Mouse (Mus musculus): ENCODE results near the gene Gm26938.

Gene Gm26938

DNA sequence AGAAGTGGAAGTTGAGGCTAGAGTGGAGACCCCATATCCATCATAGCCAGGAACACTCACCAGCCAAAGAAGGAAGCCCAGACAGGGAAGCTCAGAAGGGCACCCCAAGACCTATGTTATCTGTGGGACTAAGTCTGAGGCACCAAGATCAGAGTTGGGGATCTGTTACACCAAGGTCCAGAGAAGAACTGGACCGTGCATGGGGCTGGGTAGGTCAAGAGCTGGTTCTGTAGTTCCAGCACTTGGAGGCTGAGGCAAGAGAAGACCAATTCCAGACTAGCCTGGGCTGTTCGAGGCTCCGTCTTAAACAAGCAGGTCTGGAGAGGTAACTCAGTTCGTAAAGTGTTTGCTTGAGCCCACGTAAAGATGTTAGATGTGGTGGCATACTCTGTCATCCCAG, 32.1 kb downstream of the Gm26938 start:
- DNase-seq (ENCODE audit: low spot score in 2 of 2) = no peak

DNA sequence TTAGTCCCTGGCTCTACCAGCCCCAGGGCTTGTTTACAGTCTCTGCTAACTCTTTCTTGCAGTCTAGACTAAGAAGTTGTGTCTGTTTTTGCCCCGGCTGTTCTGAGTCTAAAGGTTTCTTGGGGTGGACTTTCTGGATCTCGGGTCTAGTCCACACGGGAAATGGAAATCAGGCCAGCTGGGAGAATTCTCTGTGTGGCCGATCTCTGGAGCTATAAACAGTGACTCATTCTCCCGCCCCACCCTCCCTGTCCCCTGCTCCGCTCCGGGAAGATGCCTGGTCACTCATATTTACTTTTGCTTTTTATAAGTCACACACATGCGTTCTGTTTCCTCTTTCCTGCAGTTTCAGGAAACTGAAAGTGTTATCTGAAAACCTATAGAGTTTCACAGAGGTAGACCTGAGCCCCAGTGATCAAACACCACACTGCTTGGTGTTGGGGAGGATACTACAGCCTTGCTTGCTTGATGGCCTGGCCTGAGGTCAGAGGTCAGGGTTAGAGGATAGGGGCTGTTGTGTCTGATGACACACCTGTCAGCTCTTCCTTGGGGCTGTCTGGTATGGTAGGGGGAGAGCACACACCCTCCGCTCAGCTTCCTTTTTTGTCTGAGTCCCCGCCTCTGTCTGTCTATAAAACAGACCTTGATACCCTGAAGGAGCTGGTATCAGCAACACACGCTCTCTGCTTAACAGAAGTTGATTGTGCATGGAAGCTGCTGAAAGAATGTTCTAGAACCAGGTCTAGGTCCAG, 32.7 kb downstream of the Gm26938 start:
- DNase-seq (ENCODE audit: low spot score in 2 of 2) = peak in 1 of 2 experiments; percentile 54

- DNase-seq (ENCODE audit: low spot score in 2 of 2) = no peak
These were observed 33.3 kb downstream of the Gm26938 start for GRCm38 (mm10) chr5:139792966-139793337.

- no peak for DNase-seq (ENCODE audit: low spot score in 2 of 2)
These were observed 33.9 kb downstream of the Gm26938 start for GRCm38 (mm10) chr5:139792159-139792775.

DNA sequence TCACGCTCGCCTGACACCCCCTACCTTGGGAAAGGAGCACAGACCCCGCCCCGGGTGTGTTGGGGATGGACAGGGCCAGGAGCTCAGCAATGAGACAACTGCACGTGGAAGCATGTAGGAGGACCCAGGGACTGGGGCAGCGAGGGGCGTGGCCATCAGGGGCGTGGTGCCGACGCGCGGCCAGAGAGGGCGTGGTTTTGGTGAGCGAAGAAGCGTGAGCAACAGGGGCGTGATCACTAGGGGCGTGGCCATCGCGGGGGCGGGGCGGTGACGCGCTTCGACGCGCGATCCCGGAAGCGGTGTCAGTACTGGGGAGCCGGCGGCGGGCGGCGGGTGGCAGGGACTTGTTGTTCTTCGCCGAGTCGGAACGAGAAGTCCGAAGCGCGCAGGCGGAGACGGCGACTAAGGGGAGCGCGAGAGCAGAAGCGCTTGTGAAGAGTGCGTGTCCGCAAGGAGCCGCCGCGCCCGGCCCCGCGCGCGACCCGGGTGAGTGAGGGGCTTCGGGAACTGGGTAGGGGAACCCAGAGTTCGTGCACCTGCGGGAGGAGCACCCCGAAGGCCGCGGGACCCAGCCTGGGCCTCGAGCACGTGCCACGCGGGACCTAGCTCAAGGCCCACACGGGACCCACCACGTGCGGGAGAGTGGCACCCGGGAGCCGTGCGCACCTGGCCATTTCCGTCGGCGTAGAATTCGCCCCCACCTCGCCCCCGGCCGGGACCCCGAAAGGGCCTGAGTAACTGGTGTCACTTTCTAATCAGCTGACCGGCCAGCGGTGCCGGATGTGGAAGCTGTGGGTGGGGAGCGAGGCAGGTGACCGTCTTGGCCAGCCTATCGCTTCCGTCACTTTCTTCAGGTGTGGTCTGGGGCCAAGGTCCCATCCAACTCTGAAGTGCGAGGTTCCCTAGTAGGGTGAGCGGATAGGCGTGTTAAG, 34.7 kb downstream of the Gm26938 start, which contains the start of gene Mafk:
TSS of gene Mafk (plus strand) at position 287 of the 932 bp plus-strand sequence.
- peak; percentile 97 to 98 for DNase-seq (ENCODE audit: low spot score in 2 of 2)

- no peak for DNase-seq (ENCODE audit: low spot score in 2 of 2)
These were observed 36.7 kb downstream of the Gm26938 start for GRCm38 (mm10) chr5:139789466-139789865.

- no peak for DNase-seq (ENCODE audit: low spot score in 2 of 2)
These were observed 44.8 kb downstream of the Gm26938 start for GRCm38 (mm10) chr5:139781406-139781805.

GRCm38 (mm10) chr5:139776966-139777365, 49.2 kb downstream of the Gm26938 start:
- DNase-seq (ENCODE audit: low spot score in 2 of 2) = no peak

GRCm38 (mm10) chr5:139775216-139775926, 50.8 kb downstream of the Gm26938 start, which contains the start of gene Ints1:
Gene Ints1, minus strand, starts transcription at chr5:139775674.
- peak; percentile 89 to 91 for DNase-seq (ENCODE audit: low spot score in 2 of 2)

DNA sequence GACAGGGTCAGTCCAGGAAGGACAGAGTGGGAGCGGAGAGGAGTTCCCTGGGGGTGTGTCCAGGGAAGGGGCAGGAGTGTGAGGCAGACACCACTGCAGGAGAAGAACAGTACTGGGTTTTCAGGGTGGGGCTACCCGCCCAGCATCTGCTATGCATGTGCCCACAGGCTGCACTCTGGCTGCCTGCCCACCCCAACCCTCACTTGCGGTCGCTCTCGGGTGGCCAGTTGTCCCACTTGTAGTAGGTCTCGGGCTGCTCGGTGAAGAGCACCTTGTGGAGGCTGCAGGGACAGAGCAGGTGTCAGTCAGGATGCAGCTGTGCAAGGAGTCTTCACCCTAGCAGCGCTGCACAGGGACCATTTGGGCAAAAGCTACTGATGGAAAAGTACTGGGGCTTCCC, 58.0 kb downstream of the Gm26938 start:
- DNase-seq (ENCODE audit: low spot score in 2 of 2) = no peak

- no peak for DNase-seq (ENCODE audit: low spot score in 2 of 2)
These were observed 61.9 kb downstream of the Gm26938 start for GRCm38 (mm10) chr5:139764296-139764695.

GRCm38 (mm10) chr5:139758096-139758495, 68.1 kb downstream of the Gm26938 start:
- DNase-seq (ENCODE audit: low spot score in 2 of 2) = no peak

Measured in urinary bladder, adult 18-20 months (tissue).